Mouse (Mus musculus) stomach, postnatal 0 days (tissue): ENCODE data around the gene Tnni1.

Experiments used
- CTCF ChIP-seq: IDR thresholded peaks from 2 replicates; pipeline ENCODE4 v1.5.1; 2016; ENCODE audit warnings: antibody characterized with exemption, low read depth, mild to moderate bottlenecking, moderate library complexity
- EP300 ChIP-seq: optimal IDR thresholded peaks from 2 replicates; pipeline ENCODE3; 2016; ENCODE audit warnings: antibody characterized with exemption

DNA sequence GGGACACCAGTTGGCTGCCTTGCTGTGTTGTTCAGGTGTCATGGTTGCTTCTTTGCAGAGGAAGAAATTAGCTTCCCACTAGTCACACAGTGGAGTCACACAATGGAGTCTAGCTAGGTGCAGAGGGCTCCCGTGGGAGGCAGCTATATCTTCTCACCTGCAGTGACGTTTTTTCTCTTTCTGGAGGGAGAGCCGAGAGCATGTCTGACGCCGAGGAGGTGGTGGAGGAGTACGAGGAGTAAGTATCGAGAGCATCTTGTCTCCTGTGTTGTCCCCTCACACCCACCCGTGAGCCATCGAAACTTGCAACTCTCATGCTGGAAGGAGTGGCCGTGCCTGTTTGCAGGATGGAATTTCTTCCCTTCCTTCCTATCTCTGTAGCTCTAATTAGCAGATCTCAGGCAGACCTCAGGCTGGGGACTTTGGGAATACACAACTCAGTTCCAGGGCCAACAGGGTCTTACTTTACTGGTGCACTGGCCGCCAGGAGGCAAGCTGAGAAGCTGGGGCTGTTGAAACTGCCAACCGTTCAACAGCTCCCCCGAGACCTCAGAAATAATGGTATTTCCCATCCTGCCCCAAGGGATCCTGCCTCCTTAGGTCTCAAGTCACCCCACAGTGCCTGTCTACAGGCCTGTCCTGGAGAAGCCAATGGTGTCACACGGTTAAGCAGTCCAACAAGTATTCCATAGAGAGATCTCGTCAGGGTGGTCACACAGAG, 61.6 kb downstream of the Tnni1 start:
- TF ChIP-seq CTCF (no peak), EP300 (no peak)
